Mouse (Mus musculus): ENCODE results near the gene Sfxn1.

DNA sequence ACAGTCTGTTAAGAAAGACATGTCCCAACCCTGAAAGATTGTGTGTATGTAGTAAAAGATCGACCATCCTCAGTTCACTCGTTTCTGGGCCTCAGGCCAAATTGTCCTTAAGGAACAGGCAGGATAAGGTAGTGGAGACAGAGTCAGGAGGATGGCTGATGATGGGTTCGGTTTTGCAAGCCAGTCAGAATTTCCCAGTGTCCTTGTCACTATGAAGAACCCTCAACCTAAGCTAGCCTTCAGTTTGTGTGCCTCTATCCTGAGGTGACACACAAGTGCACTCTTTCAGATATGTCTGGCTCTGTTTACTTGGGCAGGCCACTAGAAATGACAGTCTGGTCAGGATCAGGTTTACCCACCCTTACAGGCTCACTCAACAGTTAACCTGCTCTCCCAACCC, 31.6 kb downstream of the Sfxn1 start:
- TF ChIP-seq POLR2A (IDR thresholded peaks at IDR 0.05; ENCODE audit: insufficient read depth, low read depth, low read length) (no peak), CTCF (IDR thresholded peaks at IDR 0.05; ENCODE audit: insufficient read depth, low read depth, low read length) (no peak)

All from olfactory bulb, adult 2 months (tissue).